Mouse (Mus musculus) stomach, embryonic 14.5 days (tissue): ENCODE data around the gene Tnnc2. TPM values are rescaled to one million over a fixed set of nuclear protein-coding genes. Genes with fewer than 3 reads are reported as not detected.

ENCODE experiments used
- ATAC-seq: fragments of 200-750 bp; cut with Nextera tagmentation; 2 replicates; pipeline ENCODE4 v1.8.0; 2017; ENCODE audit warnings: low read depth, moderate TSS enrichment; ENCODE audit not compliant: insufficient number of reproducible peaks, insufficient read depth, low FRiP score
- H3K27ac ChIP-seq: fragments of 300-500 bp; sonication (generic); 2 replicates; pipeline ENCODE4 v1.5.1; 2014; ENCODE audit warnings: mild to moderate bottlenecking, low read length, moderate library complexity, mixed read lengths
- H3K27me3 ChIP-seq: fragments of 300-500 bp; sonication (generic); 2 replicates; pipeline ENCODE4 v1.6.1; 2014; ENCODE audit warnings: low read length, control low read depth, mixed read lengths; ENCODE audit not compliant: control insufficient read depth, insufficient read depth
- H3K36me3 ChIP-seq: fragments of 300-500 bp; sonication (generic); 2 replicates; pipeline ENCODE4 v1.6.1; 2014; ENCODE audit warnings: mild to moderate bottlenecking, control low read depth, low read length, moderate library complexity, mixed read lengths; ENCODE audit not compliant: control insufficient read depth, insufficient read depth
- H3K4me1 ChIP-seq: fragments of 300-500 bp; sonication (generic); 2 replicates; pipeline ENCODE4 v1.6.1; 2014; ENCODE audit warnings: low read length, control low read depth, mixed read lengths; ENCODE audit not compliant: control insufficient read depth, insufficient read depth
- H3K4me2 ChIP-seq: fragments of 300-500 bp; sonication (generic); replicated peaks from 2 replicates; pipeline ENCODE4 v1.6.1; 2014; ENCODE audit warnings: low read depth, low read length, control low read depth
- H3K4me3 ChIP-seq: fragments of 300-500 bp; sonication (generic); 2 replicates; pipeline ENCODE4 v1.5.1; 2014; ENCODE audit warnings: low read depth, low read length, control low read depth
- H3K9ac ChIP-seq: fragments of 300-500 bp; sonication (generic); replicated peaks from 2 replicates; pipeline ENCODE4 v1.6.1; 2014; ENCODE audit warnings: low read depth, mild to moderate bottlenecking, control low read depth, low read length, moderate library complexity, mixed read lengths
- H3K9me3 ChIP-seq: fragments of 300-500 bp; sonication (generic); 2 replicates; pipeline ENCODE4 v1.6.1; 2016; ENCODE audit warnings: low read depth, low read length, control low read depth; ENCODE audit not compliant: control insufficient read depth
- WGBS: fragments of 180-500 bp; shearing (Covaris S2); extraction: QIAGEN DNeasy Blood & Tissue Kit; methylation state at CpG from one replicate; pipeline ENCODE4 v1.1.7; 2014; 5-methylcytosine and 5-hydroxymethylcytosine counted together
- polyA plus RNA-seq: library from polyadenylated mRNA; unstranded; fragments of >200 nt; fragmentation: Nextera tagmentation; extraction: Ambion mirVana; gene quantifications from 2 replicates; pipeline ENCODE4 v1.2.1, GENCODE M21; 2014

The Tnnc2 gene
- polyA plus RNA-seq, 1 experiment from 2014 or later, result 2.1 TPM

DNA sequence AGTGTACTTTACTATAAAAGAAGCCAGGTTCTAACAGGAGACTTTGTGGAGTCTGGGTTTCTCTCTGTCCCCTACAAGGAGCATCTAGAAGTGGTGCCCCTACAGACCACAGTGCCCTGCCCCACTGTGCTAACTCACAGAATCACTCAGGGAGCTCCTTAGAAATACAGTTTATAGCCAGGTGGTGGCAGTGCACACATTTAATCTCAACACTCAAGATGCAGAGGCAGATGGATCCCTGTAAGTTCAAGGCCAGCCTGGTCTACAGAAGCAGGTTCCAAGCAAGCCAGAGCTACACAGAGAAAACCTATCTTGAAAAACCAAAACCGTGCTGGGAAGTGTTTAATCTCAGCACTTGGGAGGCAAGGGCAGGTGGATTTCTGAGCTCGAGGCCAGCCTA, 14.0 kb upstream of the Tnnc2 start:
- ATAC-seq, result no peak
- Histone ChIP-seq H3K36me3 (peaks cover 54% of the 10 kb centered on the region), H3K27me3 (no peaks in the 10 kb centered on the region), H3K4me1 (no peaks in the 10 kb centered on the region), H3K4me2 (no peak overlapping the region), H3K9ac (no peak overlapping the region), H3K27ac (no peak overlapping the region), H3K9me3 (no peaks in the 10 kb centered on the region), H3K4me3 (no peak overlapping the region)
- 90% methylated on average over 2 of the region's 2 CpGs for WGBS

DNA sequence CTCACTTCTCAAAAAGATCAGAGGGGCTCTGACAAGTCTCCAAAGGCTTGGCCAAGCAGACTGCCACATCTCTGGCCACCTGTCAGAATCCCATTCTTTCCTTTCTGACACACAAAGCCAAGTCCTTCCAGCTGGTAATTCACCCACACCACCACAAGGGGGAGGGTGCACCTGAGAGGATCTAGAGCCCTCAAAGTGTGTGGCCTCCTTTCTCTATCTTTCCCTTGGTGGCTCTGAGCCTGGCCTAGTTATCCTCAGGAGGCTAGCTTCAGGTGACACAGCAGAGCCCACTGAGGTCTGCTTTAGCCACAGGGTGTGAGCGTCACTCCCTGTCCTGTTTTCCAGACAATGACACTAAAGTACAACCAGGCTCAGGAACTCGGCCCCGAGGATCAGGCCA, 13.5 kb upstream of the Tnnc2 start:
- Histone ChIP-seq H3K27me3 (no peaks in the 10 kb centered on the region), H3K9ac (no peak overlapping the region), H3K4me3 (no peak overlapping the region), H3K27ac (no peak overlapping the region), H3K9me3 (no peaks in the 10 kb centered on the region), H3K36me3 (peaks cover 54% of the 10 kb centered on the region), H3K4me2 (no peak overlapping the region), H3K4me1 (0 out of 2 replicates have a peak, but pooled peaks cover 2% of the 10 kb centered on the region)
- 0 out of 2 replicates have a peak, but pooled peaks have one; percentile 20 for ATAC-seq
- 73% methylated on average over 3 of the region's 3 CpGs for WGBS

DNA sequence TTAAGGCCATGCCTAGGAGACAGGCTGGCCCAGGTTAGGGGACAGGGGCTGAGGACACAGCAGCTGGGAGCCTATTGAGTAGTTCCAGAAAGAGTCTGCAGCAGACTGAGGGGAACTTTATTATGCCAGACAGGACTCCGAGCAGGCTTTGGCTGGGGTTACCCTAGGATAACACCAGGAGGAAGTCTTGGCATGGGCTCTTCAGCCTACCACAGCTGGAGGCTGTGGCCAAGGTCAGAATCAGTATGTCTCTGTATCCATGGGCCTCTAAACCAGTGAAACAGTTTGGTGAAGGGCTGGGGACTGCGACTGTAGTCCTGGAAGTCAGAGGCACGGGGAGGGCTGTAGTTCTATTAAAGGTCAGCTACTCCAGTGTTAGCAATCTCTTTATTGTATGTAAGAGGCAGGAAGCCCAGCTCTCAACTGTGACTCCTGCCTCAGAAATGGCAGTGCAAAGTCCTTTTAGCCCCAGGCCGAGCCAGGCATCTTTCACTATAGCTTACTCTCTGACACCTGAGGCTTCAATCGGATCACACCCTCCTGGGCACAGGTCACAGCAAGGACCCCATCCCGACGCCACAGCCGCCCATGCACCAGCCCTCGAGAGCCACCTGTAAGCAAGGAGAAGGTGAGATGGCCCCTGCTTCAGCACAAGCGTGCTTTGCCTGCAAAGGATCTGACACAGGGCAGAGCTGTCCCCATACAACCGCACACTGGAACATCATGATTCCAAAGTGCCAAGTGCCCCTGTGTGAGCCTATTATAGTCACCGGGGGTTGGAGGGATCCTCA, 12.8 kb upstream of the Tnnc2 start:
- WGBS, result 93% methylated on average over 12 of the region's 12 CpGs
- Histone ChIP-seq H3K36me3 (peaks cover 48% of the 10 kb centered on the region), H3K4me3 (no peak overlapping the region)

DNA sequence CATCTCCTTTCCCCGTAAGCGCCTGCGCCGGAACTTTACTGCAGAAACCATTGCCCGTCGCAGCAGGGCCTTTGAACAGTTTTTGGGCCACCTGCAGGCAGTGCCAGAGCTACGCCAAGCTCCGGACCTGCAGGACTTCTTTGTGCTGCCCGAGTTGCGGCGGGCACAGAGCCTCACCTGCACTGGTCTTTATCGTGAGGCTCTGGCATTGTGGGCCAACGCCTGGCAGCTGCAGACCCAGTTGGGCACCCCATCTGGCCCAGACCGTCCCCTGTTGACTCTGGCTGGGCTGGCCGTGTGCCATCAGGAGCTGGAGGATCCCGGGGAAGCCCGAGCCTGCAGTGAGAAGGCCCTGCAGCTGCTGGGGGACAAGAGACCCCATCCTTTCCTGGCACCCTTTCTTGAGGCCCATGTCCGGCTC, 12.1 kb upstream of the Tnnc2 start:
- H3K36me3 ChIP-seq, result peaks cover 43% of the 10 kb centered on the region
- no peak for ATAC-seq
- no peaks in the 10 kb centered on the region for H3K9me3 ChIP-seq
- WGBS, result 90% methylated on average over 18 of the region's 18 CpGs
- H3K27me3 ChIP-seq, result no peaks in the 10 kb centered on the region
- H3K4me3 ChIP-seq, result no peak overlapping the region
- H3K4me1 ChIP-seq, result peaks cover 3% of the 10 kb centered on the region; the same call in 1 of the 2 replicates
- no peak overlapping the region for H3K9ac ChIP-seq
- H3K4me2 ChIP-seq, result no peak overlapping the region
- no peak overlapping the region for H3K27ac ChIP-seq

More for the DNA sequence above, 12.8 kb upstream of the Tnnc2 start:
- Histone ChIP-seq H3K27me3 (no peaks in the 10 kb centered on the region), H3K4me2 (no peak overlapping the region), H3K4me1 (0 out of 2 replicates have a peak, but pooled peaks cover 3% of the 10 kb centered on the region), H3K27ac (no peak overlapping the region), H3K9me3 (no peaks in the 10 kb centered on the region), H3K9ac (no peak overlapping the region)
- no peak for ATAC-seq

DNA sequence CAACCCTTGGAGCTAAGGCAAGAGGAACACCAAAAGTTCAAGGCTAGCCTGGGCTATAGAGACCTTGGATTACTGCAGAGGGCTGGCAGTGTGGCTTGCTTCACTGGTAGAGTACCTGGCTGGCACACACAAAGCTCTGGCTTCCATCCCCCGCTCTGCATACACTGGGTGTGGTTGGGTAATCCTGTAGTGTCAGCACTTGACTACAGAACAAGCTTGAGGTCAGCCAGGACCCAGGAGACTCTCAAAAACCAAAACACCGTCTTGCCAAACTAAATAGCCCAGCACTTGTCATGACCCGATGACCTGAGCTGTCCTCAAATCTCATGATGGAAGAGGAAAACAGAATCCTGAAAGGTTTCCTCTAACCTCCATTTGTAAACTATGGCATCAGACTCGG, 10.7 kb upstream of the Tnnc2 start:
- no peak for ATAC-seq
- WGBS, result 65% methylated on average over 4 of the region's 4 CpGs
- no peaks in the 10 kb centered on the region for H3K9me3 ChIP-seq
- H3K4me2 ChIP-seq, result no peak overlapping the region
- H3K27ac ChIP-seq, result no peak overlapping the region
- H3K9ac ChIP-seq, result no peak overlapping the region
- H3K36me3 ChIP-seq, result peaks cover 36% of the 10 kb centered on the region
- H3K4me3 ChIP-seq, result no peak overlapping the region
- no peaks in the 10 kb centered on the region for H3K27me3 ChIP-seq
- peaks cover 3% of the 10 kb centered on the region; the same call in 1 of the 2 replicates for H3K4me1 ChIP-seq

DNA sequence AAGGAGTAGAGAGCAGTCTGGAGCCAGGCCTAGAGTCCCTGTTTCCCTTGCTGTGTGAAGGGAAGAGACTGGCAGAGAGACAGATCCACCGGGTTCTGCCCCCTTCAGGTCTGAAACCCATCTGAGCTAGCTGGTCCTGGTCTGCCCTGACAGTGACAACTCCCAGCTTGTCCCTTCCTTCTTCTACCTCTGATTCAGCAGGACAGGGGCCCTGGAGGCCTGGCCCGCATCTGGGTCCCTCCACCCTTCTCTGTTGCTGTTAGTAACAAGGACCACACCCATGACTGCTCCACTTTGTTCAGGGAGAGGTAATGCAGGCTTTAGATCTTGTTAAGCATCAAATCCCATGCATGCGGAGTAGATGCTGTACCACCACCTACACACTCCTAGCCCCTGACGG, 8.6 kb upstream of the Tnnc2 start:
- no peak overlapping the region for H3K4me3 ChIP-seq
- no peaks in the 10 kb centered on the region for H3K27me3 ChIP-seq
- H3K9me3 ChIP-seq, result no peaks in the 10 kb centered on the region
- H3K4me1 ChIP-seq, result peaks cover 8% of the 10 kb centered on the region; the same call in 1 of the 2 replicates
- peaks cover 27% of the 10 kb centered on the region for H3K36me3 ChIP-seq
- no peak overlapping the region for H3K4me2 ChIP-seq
- H3K9ac ChIP-seq, result no peak overlapping the region
- 60% methylated on average over 4 of the region's 4 CpGs for WGBS
- no peak for ATAC-seq
- no peak overlapping the region for H3K27ac ChIP-seq

DNA sequence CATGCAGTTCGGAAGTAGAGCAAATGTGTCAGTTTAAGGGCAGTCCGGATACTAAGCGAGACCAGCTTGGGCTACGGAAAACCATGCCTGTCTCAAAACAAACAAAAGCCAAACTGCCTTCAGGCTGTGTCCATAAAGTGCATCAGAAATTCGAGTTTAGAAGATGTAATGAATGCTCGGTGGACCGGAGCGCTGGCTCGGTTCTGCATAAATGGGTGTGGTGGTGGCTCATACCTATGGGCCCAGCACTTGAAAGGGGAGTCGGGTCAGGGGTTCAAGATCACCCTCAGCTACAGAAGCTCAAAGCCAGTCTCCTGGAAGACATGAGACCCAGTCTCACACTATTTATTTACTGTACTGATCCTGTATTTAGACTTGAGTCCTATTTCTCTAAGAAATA, 8.0 kb upstream of the Tnnc2 start:
- H3K4me2 ChIP-seq, result no peak overlapping the region
- H3K27me3 ChIP-seq, result no peaks in the 10 kb centered on the region
- H3K4me3 ChIP-seq, result no peak overlapping the region
- WGBS, result 80% methylated on average over 10 of the region's 10 CpGs
- H3K9ac ChIP-seq, result no peak overlapping the region
- no peak for ATAC-seq
- no peaks in the 10 kb centered on the region for H3K9me3 ChIP-seq
- H3K36me3 ChIP-seq, result peaks cover 22% of the 10 kb centered on the region
- H3K4me1 ChIP-seq, result peaks cover 8% of the 10 kb centered on the region; the same call in 1 of the 2 replicates
- no peak overlapping the region for H3K27ac ChIP-seq

DNA sequence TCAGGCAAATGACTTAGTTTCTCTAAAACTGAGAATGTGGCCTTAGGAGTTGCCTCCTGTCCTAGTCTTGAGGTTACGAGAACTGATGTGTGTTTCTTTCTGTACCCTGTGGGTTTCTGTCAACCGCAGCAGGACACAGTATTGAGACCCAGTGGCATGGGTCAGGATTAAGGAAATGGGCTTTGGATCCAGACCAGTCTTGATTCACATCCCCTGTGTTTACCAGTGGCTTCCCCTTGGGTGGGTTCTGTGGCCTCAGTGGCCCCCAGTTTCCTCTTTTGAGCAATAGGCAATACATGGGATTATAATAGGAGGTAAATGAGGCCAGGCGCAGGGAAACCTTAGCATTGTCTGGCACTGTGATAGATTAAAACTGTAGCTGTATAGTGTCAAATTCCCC, 7.3 kb upstream of the Tnnc2 start:
- Histone ChIP-seq H3K36me3 (peaks cover 15% of the 10 kb centered on the region), H3K4me2 (peak overlapping the region; percentile 82), H3K27ac (no peak overlapping the region; the same call in 1 of the 2 replicates)

More for the DNA sequence above, 7.3 kb upstream of the Tnnc2 start:
- H3K9me3 ChIP-seq, result no peaks in the 10 kb centered on the region
- no peak overlapping the region for H3K9ac ChIP-seq
- WGBS, result 88% methylated on average over 3 of the region's 3 CpGs
- no peak for ATAC-seq
- peak overlapping the region; percentile 66 for H3K4me3 ChIP-seq
- H3K27me3 ChIP-seq, result no peaks in the 10 kb centered on the region
- H3K4me1 ChIP-seq, result peaks cover 8% of the 10 kb centered on the region; the same call in 1 of the 2 replicates
